Mouse (Mus musculus) cerebellum, adult 18-20 months (tissue): ENCODE data around the gene Pnck.

Experiments
- DNase-seq, 2 experiments: peaks; one replicate each; pipeline ENCODE4 v3.0.0; 2021

Gene Pnck

DNA sequence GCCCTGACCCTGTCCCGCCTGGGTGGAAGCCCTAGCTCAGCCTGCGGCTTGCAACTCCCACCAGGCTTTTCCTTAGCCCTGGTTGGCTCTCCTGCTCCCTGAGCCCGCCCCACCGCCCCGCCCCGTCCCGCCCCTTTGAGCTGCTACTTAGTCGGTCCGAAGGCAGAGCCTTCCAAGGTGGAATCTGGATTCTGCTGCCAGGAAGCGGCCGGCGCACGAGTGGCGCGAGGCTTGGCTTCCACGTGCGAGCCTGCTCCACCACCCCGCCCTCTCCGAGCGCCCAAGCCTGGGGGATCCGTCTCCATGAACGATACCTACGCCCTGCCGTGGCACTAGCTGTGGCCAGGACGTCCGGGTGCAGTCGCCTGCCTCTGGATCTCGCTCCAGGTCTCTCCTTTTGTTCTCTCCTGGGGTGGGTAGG is 20.7 kb downstream of the Pnck start, which contains the start of gene Dusp9:
TSS of gene Dusp9 (plus strand) at position 165 of the 421 bp plus-strand sequence.
- DNase-seq = no peak

DNA sequence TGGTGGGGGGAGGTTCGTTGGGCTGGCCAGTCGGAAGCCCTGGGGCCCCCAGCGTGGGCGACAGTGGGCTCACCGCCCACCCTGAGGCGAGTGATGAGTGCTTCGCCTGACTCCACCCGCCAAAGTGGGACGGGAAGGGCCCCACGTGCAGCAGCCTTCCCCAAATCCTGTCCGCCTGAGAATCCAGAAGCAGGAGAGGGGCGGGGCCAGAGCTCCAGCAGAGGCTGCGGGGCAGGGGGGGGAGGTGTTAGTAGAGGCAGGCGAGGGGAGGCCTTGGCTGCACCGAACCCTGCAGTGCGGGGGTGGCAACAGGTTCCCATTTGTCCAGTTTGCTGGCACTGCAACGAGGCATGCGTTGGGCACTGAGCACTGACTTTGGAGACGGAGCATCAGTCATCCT is 22.5 kb downstream of the Pnck start:
- DNase-seq = no peak

DNA sequence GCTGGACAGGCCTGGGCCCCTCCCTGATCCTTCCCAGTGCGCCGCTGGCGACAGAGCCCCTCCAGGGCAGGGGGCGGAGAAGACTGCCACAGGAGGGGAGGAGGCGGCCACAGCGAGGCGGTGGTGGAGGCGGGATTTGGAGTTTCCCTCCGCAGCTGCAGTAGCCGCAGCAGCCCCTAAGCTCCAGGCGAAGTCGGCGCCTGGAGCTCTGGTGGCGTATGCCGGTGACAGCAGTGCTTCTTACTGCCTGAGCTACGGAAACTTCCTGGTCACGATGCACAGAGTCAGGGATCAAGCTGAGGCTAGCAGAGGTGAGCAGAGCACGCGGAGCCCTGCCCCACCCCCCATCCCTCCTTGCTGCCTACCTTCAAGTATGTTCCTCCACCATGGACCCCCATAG is 24.5 kb downstream of the Pnck start:
- no peak for DNase-seq

DNA sequence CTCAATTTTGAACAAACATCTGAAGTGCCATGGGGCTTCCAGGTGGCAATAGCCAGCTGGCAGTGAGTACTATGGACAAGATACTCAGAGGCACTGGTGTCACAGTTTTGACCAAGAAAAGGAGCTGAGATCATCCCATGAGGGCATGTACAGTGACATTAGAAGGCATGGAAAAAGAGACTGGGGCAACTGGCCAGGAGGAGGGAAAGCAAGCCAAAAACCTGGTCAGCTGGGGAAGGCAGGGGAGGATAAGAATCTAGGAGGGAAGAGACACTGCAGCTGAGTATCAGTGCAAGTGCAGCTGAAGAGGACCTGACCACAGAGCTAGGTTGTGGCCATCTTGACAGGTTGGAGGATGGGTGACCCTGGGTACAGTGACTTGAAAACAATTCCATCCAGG is 32.9 kb downstream of the Pnck start:
- peak; percentile 22 for DNase-seq

DNA sequence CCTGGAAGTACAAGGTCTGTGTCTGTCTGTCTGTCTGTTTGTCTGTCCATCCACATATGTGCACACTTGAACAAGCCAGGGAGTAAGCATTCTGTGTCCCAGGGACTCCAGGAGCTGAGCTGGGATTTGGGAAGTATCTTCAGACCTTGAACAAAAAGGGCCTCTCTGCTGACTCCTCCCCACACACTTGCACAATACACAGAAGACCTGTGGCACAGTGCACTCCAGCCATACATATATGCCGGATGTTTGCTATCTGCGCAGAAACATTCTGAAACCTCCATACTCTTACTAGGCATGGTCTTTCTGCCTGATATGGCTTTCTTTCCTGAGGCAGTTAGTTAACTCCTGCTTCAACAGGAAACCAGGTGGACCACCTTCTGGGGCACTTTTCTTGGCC is 40.0 kb downstream of the Pnck start:
- DNase-seq = no peak

DNA sequence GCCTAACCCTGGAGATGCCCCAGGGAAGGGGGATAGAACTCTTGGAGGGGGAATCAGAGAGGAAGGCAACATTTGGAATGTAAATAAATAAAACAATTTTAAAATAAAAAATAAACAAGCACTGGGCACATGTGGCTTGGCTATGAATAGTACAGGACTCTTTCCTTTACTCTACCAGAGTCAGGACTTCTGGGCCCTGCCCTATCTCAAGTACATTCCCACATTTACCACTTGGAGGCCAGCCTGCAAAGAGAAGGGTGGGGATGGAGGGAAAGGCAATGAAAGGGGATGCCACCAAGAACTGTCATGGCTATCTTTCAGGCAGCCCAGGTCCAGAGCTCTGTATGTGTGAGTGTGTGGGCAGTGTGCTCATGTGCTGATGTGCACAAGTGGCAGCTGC is 40.5 kb downstream of the Pnck start:
- DNase-seq = no peak

DNA sequence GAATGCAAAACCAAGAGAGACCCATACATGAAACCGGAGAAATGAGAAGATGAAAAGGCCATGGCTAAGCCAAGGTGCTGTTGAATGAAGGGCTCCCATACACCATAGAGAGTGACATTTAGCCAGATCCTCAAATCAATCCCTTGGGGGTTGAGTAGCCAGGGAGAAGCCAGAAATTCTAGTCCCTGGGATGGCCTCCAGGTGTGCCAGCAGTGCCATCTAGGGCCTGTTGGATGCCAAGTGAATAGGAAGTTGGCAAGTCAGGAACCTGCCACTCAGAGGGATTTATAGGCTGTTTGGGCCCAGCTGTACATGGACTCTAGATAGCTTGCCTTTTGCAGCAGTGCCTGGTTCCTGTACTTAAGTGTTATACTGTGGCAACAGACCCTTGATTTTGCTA is 44.0 kb downstream of the Pnck start:
- no peak for DNase-seq

DNA sequence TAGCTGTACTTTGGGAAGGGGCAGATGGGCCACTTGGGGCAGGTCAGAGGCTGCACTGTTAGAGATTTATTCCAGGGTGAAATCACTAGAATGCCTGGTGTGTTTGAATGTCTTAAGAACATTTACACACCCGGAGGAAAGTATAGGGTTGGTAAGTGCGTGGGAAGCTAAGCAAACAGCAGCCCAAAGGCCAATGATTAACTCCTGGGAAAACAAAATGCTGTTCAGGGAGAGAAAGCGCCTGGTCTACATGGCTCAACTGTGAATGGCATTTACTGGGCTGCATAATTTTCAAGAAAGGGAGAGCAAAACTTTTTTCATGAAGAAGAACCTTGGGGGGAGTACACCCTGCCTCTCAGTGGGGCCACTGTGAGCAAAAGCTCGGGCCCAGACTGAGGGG is 46.3 kb downstream of the Pnck start:
- DNase-seq = no peak
